Mouse (Mus musculus) testis, adult 2 months (tissue): ENCODE results near the gene Trio. TPM values are rescaled to one million over a fixed set of nuclear protein-coding genes. Genes with fewer than 3 reads are reported as not detected.

Source experiments
- H3K27ac ChIP-seq: fragments of 200-500 bp; 2 replicates; pipeline ENCODE4 v1.5.1; 2012; ENCODE audit warnings: low read depth, low read length; ENCODE audit not compliant: control insufficient read depth, insufficient read depth
- H3K27me3 ChIP-seq: fragments of 200-500 bp; 2 replicates; pipeline ENCODE4 v1.6.1; 2012; ENCODE audit warnings: mild to moderate bottlenecking, low read length, moderate library complexity; ENCODE audit not compliant: control insufficient read depth, insufficient read depth
- H3K36me3 ChIP-seq: fragments of 200-500 bp; 2 replicates; pipeline ENCODE4 v1.6.1; 2012; ENCODE audit warnings: mild to moderate bottlenecking, low read length; ENCODE audit not compliant: control insufficient read depth, insufficient read depth
- H3K4me1 ChIP-seq: fragments of 200-500 bp; 2 replicates; pipeline ENCODE4 v1.6.1; 2012; ENCODE audit warnings: low read length; ENCODE audit not compliant: control insufficient read depth, insufficient read depth
- H3K4me3 ChIP-seq: fragments of 200-500 bp; 2 replicates; pipeline ENCODE4 v1.5.1; 2012; ENCODE audit warnings: low read depth, mild to moderate bottlenecking, low read length, moderate library complexity, mixed read lengths; ENCODE audit not compliant: control insufficient read depth
- CTCF ChIP-seq: fragments of 200-500 bp; IDR thresholded peaks from 2 replicates; pipeline ENCODE4 v1.5.1; 2012; ENCODE audit warnings: low read depth, mild to moderate bottlenecking, inconsistent platforms, low read length, moderate library complexity; ENCODE audit not compliant: control insufficient read depth, insufficient read depth, insufficient replicate concordance
- POLR2A ChIP-seq: fragments of 200-500 bp; IDR thresholded peaks from 2 replicates; pipeline ENCODE4 v1.6.1; 2012; ENCODE audit warnings: low read depth, mild to moderate bottlenecking, inconsistent platforms, low read length, moderate library complexity; ENCODE audit not compliant: control insufficient read depth
- polyA plus RNA-seq: library from polyadenylated mRNA; depleted of rRNA; stranded (reverse); fragments of >200 nt; gene quantifications from 2 replicates; pipeline ENCODE4 v1.2.3, GENCODE M21; 2012

Gene Trio
- polyA plus RNA-seq, 1 experiment, result 18.8 TPM

- no peaks in the 10 kb centered on the region for H3K36me3 ChIP-seq
- no peak overlapping the region for H3K27ac ChIP-seq
- H3K4me3 ChIP-seq, result no peak overlapping the region
- no peaks in the 10 kb centered on the region for H3K27me3 ChIP-seq
- peaks cover 3% of the 10 kb centered on the region for H3K4me1 ChIP-seq
- TF ChIP-seq CTCF, result no peak
- TF ChIP-seq POLR2A, result no peak
Measured at GRCm38 (mm10) chr15:27772125-27772627, 253.5 kb downstream of the Trio start.

GRCm38 (mm10) chr15:27771581-27771980, 254.1 kb downstream of the Trio start:
- Histone ChIP-seq H3K27me3 (no peaks in the 10 kb centered on the region), H3K27ac (no peak overlapping the region; the same call in 1 of the 2 replicates), H3K4me1 (peaks cover 3% of the 10 kb centered on the region), H3K4me3 (no peak overlapping the region), H3K36me3 (no peaks in the 10 kb centered on the region)
- no peak for TF ChIP-seq POLR2A
- TF ChIP-seq CTCF, result no peak

DNA sequence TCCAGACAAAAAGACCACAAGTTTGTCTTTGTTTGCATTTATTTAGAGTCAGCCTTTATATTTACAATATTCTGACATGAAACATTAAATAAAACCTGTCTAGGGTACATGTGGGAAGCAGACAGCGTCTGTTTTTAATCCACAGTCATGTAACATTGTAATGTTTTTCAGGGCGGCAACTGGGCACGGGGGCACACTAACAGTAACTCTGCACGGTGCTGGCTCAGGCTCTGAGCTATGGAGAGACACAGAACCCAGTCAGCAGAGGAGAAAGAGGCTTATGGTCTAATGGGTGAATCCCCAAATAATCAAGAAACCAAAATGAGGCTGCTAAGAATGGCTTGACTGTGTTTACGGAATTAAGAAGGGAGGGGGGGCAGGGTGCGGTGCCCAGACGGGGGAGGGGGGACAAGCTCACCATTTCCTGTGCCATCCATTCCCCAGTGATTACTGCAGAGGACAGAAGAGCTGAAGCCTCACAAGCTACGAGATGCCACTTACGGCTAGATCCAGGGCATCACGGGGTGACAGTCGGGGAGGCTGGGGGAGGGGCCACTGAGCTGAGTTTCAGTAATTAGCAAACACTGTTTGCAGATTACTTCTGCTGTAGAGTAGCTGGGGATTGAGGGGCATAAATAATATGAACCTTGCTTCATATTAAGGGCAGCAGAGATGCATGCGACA, 255.0 kb downstream of the Trio start:
- Histone ChIP-seq H3K36me3 (no peaks in the 10 kb centered on the region), H3K27ac (no peak overlapping the region), H3K4me1 (peaks cover 3% of the 10 kb centered on the region), H3K4me3 (no peak overlapping the region), H3K27me3 (no peaks in the 10 kb centered on the region)
- TF ChIP-seq POLR2A, result no peak
- TF ChIP-seq CTCF, result no peak

- no peak overlapping the region for H3K27ac ChIP-seq
- TF ChIP-seq CTCF, result no peak
- TF ChIP-seq POLR2A, result no peak
- no peaks in the 10 kb centered on the region for H3K36me3 ChIP-seq
- no peaks in the 10 kb centered on the region for H3K27me3 ChIP-seq
- no peaks in the 10 kb centered on the region for H3K4me1 ChIP-seq
- H3K4me3 ChIP-seq, result no peak overlapping the region
Measured at GRCm38 (mm10) chr15:27761416-27761815, 264.2 kb downstream of the Trio start.

DNA sequence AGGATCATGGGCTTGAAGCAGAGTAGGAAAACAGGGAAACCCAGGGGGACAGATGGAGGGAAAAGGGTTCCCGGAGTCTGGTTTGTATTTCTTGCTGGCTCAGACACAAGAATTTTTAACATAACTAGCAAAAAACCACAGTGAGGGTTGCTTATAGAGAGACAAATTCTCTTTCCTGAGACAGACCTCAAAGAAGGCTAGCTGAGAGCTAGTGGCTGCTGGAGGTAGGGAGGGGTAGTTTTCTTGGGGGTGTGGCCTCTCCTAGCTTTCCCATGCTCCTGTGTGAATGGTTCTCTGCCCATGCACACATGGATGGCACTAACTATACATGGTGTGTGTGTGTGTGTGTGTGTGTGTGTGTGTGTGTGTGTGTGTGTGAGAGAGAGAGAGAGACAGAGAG, 265.0 kb downstream of the Trio start:
- no peak for TF ChIP-seq CTCF
- no peak for TF ChIP-seq POLR2A
- Histone ChIP-seq H3K4me3 (no peak overlapping the region), H3K27me3 (no peaks in the 10 kb centered on the region), H3K27ac (no peak overlapping the region), H3K4me1 (no peaks in the 10 kb centered on the region), H3K36me3 (no peaks in the 10 kb centered on the region)

GRCm38 (mm10) chr15:27759890-27760289, 265.8 kb downstream of the Trio start:
- H3K36me3 ChIP-seq, result no peaks in the 10 kb centered on the region
- H3K27ac ChIP-seq, result no peak overlapping the region
- peaks cover 4% of the 10 kb centered on the region for H3K4me1 ChIP-seq
- H3K27me3 ChIP-seq, result no peaks in the 10 kb centered on the region
- H3K4me3 ChIP-seq, result no peak overlapping the region
- TF ChIP-seq POLR2A (no peak), CTCF (no peak)

- no peak overlapping the region for H3K27ac ChIP-seq
- peaks cover 5% of the 10 kb centered on the region for H3K4me1 ChIP-seq
- TF ChIP-seq POLR2A (no peak), CTCF (no peak)
- no peaks in the 10 kb centered on the region for H3K36me3 ChIP-seq
- no peaks in the 10 kb centered on the region for H3K27me3 ChIP-seq
- no peak overlapping the region for H3K4me3 ChIP-seq
Measured at GRCm38 (mm10) chr15:27758680-27759079, 267.0 kb downstream of the Trio start.
